Mouse (Mus musculus) C2C12 (cell line): ENCODE data around the gene Nhej1.

Source experiments
- CTCF ChIP-seq: IDR thresholded peaks from one replicate; pipeline ENCODE4 v1.5.1; 2011; ENCODE audit not compliant: control insufficient read depth, insufficient read depth, insufficient read length
- USF1 ChIP-seq: IDR thresholded peaks from one replicate; pipeline ENCODE4 v1.6.1; 2011; ENCODE audit warnings: low read depth, mild to moderate bottlenecking, control low read depth, moderate library complexity

DNA sequence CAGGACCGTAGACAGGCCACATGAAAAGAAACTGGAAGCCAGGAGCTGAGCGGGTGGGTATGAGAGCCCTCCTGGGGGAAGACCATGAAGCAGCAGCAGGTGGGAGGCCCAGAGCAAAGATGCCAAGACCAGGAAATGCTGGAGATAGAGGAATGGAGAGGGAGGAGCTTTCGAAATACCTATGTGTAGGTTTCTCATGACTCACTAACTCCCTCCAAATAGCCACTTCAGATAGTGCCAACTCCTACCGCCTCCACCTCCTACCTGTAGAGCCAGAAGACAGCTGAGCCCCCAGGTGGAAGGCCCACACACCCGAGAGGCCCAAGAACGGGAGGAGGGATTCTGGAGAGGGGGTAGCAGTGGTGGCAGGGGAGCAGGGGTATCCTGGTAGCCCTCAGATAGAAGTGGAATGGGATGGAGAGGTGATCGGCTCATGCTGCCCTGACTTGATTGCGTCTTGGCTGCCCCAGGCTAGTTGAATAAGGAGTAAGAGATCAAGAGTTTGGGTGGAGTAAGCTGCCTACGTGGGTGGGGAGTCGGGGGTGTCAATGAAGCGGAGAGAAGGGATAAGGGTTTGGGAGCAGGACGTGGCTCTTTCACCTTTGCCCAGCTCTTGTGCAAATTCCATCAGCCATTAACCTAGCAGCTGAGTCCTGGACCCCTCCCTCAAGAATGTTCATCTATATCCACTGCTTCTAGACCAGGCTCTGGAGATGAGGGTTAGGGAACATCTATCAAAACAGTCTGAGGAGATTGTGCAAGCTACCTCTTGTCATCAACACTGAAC lies 8.6 kb upstream of the Nhej1 start, which contains the start of gene Slc23a3:
- TF ChIP-seq CTCF (no peak), USF1 (no peak)
